Mouse (Mus musculus): Measurements from ENCODE around the gene Zfp617. TPM values are rescaled to one million over a fixed set of nuclear protein-coding genes. Genes with fewer than 3 reads are reported as not detected.

Gene Zfp617
- polyA plus RNA-seq, 1 experiment from 2014 or later: 42.3 TPM

GRCm38 (mm10) chr8:71964051-71964450 lies 55.6 kb downstream of the Zfp617 start:
- peaks cover 35% of the 10 kb centered on the region for H3K36me3 ChIP-seq (ENCODE audit: control insufficient read depth, insufficient read depth, low read length)
- 95% methylated on average over 3 of the region's 3 CpGs for WGBS

GRCm38 (mm10) chr8:71965166-71965565 lies 56.7 kb downstream of the Zfp617 start:
- H3K36me3 ChIP-seq (ENCODE audit: control insufficient read depth, insufficient read depth, low read length): peaks cover 38% of the 10 kb centered on the region
- no peak overlapping the region for H3K27ac ChIP-seq (replicated peaks; ENCODE audit: low read depth, low read length)
- WGBS: 94% methylated on average over 2 of the region's 2 CpGs
- DNase-seq (no peak), ATAC-seq (ENCODE audit: low FRiP score, low TSS enrichment) (no peak)
- 0 out of 2 replicates have a peak, but pooled peaks cover 4% of the 10 kb centered on the region for H3K9me3 ChIP-seq (ENCODE audit: control insufficient read depth, low read length)
- no peaks in the 10 kb centered on the region for H3K4me1 ChIP-seq (ENCODE audit: control insufficient read depth, insufficient read depth, low read length)
- H3K4me2 ChIP-seq (ENCODE audit: low read length): no peak overlapping the region
- H3K4me3 ChIP-seq (replicated peaks; ENCODE audit: low read depth, low read length): no peak overlapping the region
- H3K9ac ChIP-seq (replicated peaks; ENCODE audit: low read length): no peak overlapping the region
- H3K27me3 ChIP-seq (ENCODE audit: control insufficient read depth, insufficient read depth, low read length): no peaks in the 10 kb centered on the region

More at GRCm38 (mm10) chr8:71964051-71964450, 55.6 kb downstream of the Zfp617 start:
- Histone ChIP-seq H3K4me2 (ENCODE audit: low read length) (no peak overlapping the region), H3K4me3 (replicated peaks; ENCODE audit: low read depth, low read length) (no peak overlapping the region), H3K9me3 (ENCODE audit: control insufficient read depth, low read length) (0 out of 2 replicates have a peak, but pooled peaks cover 4% of the 10 kb centered on the region), H3K4me1 (ENCODE audit: control insufficient read depth, insufficient read depth, low read length) (no peaks in the 10 kb centered on the region), H3K27ac (replicated peaks; ENCODE audit: low read depth, low read length) (no peak overlapping the region), H3K27me3 (ENCODE audit: control insufficient read depth, insufficient read depth, low read length) (no peaks in the 10 kb centered on the region), H3K9ac (replicated peaks; ENCODE audit: low read length) (no peak overlapping the region)
- DNase-seq: no peak
- ATAC-seq (ENCODE audit: low FRiP score, low TSS enrichment): no peak

GRCm38 (mm10) chr8:71966411-71966810 lies 58.0 kb downstream of the Zfp617 start:
- no peak for DNase-seq
- no peak overlapping the region for H3K27ac ChIP-seq (replicated peaks; ENCODE audit: low read depth, low read length)
- no peak overlapping the region for H3K4me2 ChIP-seq (ENCODE audit: low read length)
- no peak overlapping the region for H3K4me3 ChIP-seq (replicated peaks; ENCODE audit: low read depth, low read length)
- H3K9ac ChIP-seq (replicated peaks; ENCODE audit: low read length): no peak overlapping the region
- H3K36me3 ChIP-seq (ENCODE audit: control insufficient read depth, insufficient read depth, low read length): peaks cover 38% of the 10 kb centered on the region
- no peaks in the 10 kb centered on the region for H3K4me1 ChIP-seq (ENCODE audit: control insufficient read depth, insufficient read depth, low read length)
- no peak for ATAC-seq (ENCODE audit: low FRiP score, low TSS enrichment)
- H3K27me3 ChIP-seq (ENCODE audit: control insufficient read depth, insufficient read depth, low read length): no peaks in the 10 kb centered on the region
- 0 out of 2 replicates have a peak, but pooled peaks cover 4% of the 10 kb centered on the region for H3K9me3 ChIP-seq (ENCODE audit: control insufficient read depth, low read length)

GRCm38 (mm10) chr8:71967261-71967660 lies 58.8 kb downstream of the Zfp617 start:
- DNase-seq: no peak
- H3K27ac ChIP-seq (replicated peaks; ENCODE audit: low read depth, low read length): no peak overlapping the region

GRCm38 (mm10) chr8:71968100-71968499 lies 59.7 kb downstream of the Zfp617 start:
- H3K27ac ChIP-seq (replicated peaks; ENCODE audit: low read depth, low read length): no peak overlapping the region
- H3K4me2 ChIP-seq (ENCODE audit: low read length): no peak overlapping the region
- peaks cover 38% of the 10 kb centered on the region for H3K36me3 ChIP-seq (ENCODE audit: control insufficient read depth, insufficient read depth, low read length)
- DNase-seq: no peak
- no peak for ATAC-seq (ENCODE audit: low FRiP score, low TSS enrichment)
- no peak overlapping the region for H3K9ac ChIP-seq (replicated peaks; ENCODE audit: low read length)
- WGBS: 94% methylated on average over 6 of the region's 6 CpGs
- H3K4me1 ChIP-seq (ENCODE audit: control insufficient read depth, insufficient read depth, low read length): no peaks in the 10 kb centered on the region
- no peak overlapping the region for H3K4me3 ChIP-seq (replicated peaks; ENCODE audit: low read depth, low read length)
- H3K27me3 ChIP-seq (ENCODE audit: control insufficient read depth, insufficient read depth, low read length): no peaks in the 10 kb centered on the region
- H3K9me3 ChIP-seq (ENCODE audit: control insufficient read depth, low read length): 0 out of 2 replicates have a peak, but pooled peaks cover 4% of the 10 kb centered on the region

More at GRCm38 (mm10) chr8:71967261-71967660, 58.8 kb downstream of the Zfp617 start:
- Histone ChIP-seq H3K9me3 (ENCODE audit: control insufficient read depth, low read length) (0 out of 2 replicates have a peak, but pooled peaks cover 4% of the 10 kb centered on the region), H3K9ac (replicated peaks; ENCODE audit: low read length) (no peak overlapping the region), H3K4me1 (ENCODE audit: control insufficient read depth, insufficient read depth, low read length) (no peaks in the 10 kb centered on the region), H3K4me2 (ENCODE audit: low read length) (no peak overlapping the region), H3K27me3 (ENCODE audit: control insufficient read depth, insufficient read depth, low read length) (no peaks in the 10 kb centered on the region), H3K36me3 (ENCODE audit: control insufficient read depth, insufficient read depth, low read length) (peaks cover 38% of the 10 kb centered on the region), H3K4me3 (replicated peaks; ENCODE audit: low read depth, low read length) (no peak overlapping the region)
- ATAC-seq (ENCODE audit: low FRiP score, low TSS enrichment): no peak
- WGBS: 98% methylated on average over 5 of the region's 5 CpGs

- 0 out of 2 replicates have a peak, but pooled peaks cover 4% of the 10 kb centered on the region for H3K9me3 ChIP-seq (ENCODE audit: control insufficient read depth, low read length)
- peaks cover 38% of the 10 kb centered on the region for H3K36me3 ChIP-seq (ENCODE audit: control insufficient read depth, insufficient read depth, low read length)
- H3K4me1 ChIP-seq (ENCODE audit: control insufficient read depth, insufficient read depth, low read length): no peaks in the 10 kb centered on the region
- 96% methylated on average over 6 of the region's 6 CpGs for WGBS
- no peak overlapping the region for H3K9ac ChIP-seq (replicated peaks; ENCODE audit: low read length)
- no peak overlapping the region for H3K27ac ChIP-seq (replicated peaks; ENCODE audit: low read depth, low read length)
- no peak for ATAC-seq (ENCODE audit: low FRiP score, low TSS enrichment)
- no peaks in the 10 kb centered on the region for H3K27me3 ChIP-seq (ENCODE audit: control insufficient read depth, insufficient read depth, low read length)
- DNase-seq: no peak
- H3K4me2 ChIP-seq (ENCODE audit: low read length): no peak overlapping the region
- no peak overlapping the region for H3K4me3 ChIP-seq (replicated peaks; ENCODE audit: low read depth, low read length)
Measured at GRCm38 (mm10) chr8:71968636-71969035, 60.2 kb downstream of the Zfp617 start.

- Histone ChIP-seq H3K36me3 (ENCODE audit: control insufficient read depth, insufficient read depth, low read length) (peaks cover 24% of the 10 kb centered on the region), H3K4me1 (ENCODE audit: control insufficient read depth, insufficient read depth, low read length) (no peaks in the 10 kb centered on the region), H3K27me3 (ENCODE audit: control insufficient read depth, insufficient read depth, low read length) (no peaks in the 10 kb centered on the region), H3K9ac (replicated peaks; ENCODE audit: low read length) (no peak overlapping the region), H3K9me3 (ENCODE audit: control insufficient read depth, low read length) (no peaks in the 10 kb centered on the region), H3K27ac (replicated peaks; ENCODE audit: low read depth, low read length) (no peak overlapping the region), H3K4me3 (replicated peaks; ENCODE audit: low read depth, low read length) (no peak overlapping the region), H3K4me2 (ENCODE audit: low read length) (no peak overlapping the region)
- ATAC-seq (ENCODE audit: low FRiP score, low TSS enrichment) (no peak), DNase-seq (peak; percentile 63)
- 71% methylated on average over 1 of the region's 1 CpGs for WGBS
Measured at GRCm38 (mm10) chr8:71971945-71972344, 63.5 kb downstream of the Zfp617 start.

- Histone ChIP-seq H3K9ac (replicated peaks; ENCODE audit: low read length) (no peak overlapping the region), H3K27me3 (ENCODE audit: control insufficient read depth, insufficient read depth, low read length) (no peaks in the 10 kb centered on the region), H3K36me3 (ENCODE audit: control insufficient read depth, insufficient read depth, low read length) (peaks cover 2% of the 10 kb centered on the region), H3K27ac (replicated peaks; ENCODE audit: low read depth, low read length) (no peak overlapping the region), H3K4me3 (replicated peaks; ENCODE audit: low read depth, low read length) (no peak overlapping the region), H3K4me1 (ENCODE audit: control insufficient read depth, insufficient read depth, low read length) (no peaks in the 10 kb centered on the region), H3K9me3 (ENCODE audit: control insufficient read depth, low read length) (no peaks in the 10 kb centered on the region), H3K4me2 (ENCODE audit: low read length) (no peak overlapping the region)
- DNase-seq: no peak
- WGBS: 77% methylated on average over 3 of the region's 3 CpGs
- no peak for ATAC-seq (ENCODE audit: low FRiP score, low TSS enrichment)
Measured at GRCm38 (mm10) chr8:71974211-71974610, 65.8 kb downstream of the Zfp617 start.

- WGBS: 78% methylated on average over 2 of the region's 2 CpGs
- Histone ChIP-seq H3K27me3 (ENCODE audit: control insufficient read depth, insufficient read depth, low read length) (no peaks in the 10 kb centered on the region), H3K9ac (replicated peaks; ENCODE audit: low read length) (no peak overlapping the region), H3K9me3 (ENCODE audit: control insufficient read depth, low read length) (no peaks in the 10 kb centered on the region), H3K27ac (replicated peaks; ENCODE audit: low read depth, low read length) (no peak overlapping the region), H3K4me3 (replicated peaks; ENCODE audit: low read depth, low read length) (no peak overlapping the region), H3K4me2 (ENCODE audit: low read length) (no peak overlapping the region), H3K4me1 (ENCODE audit: control insufficient read depth, insufficient read depth, low read length) (no peaks in the 10 kb centered on the region), H3K36me3 (ENCODE audit: control insufficient read depth, insufficient read depth, low read length) (no peaks in the 10 kb centered on the region)
- no peak for DNase-seq
- ATAC-seq (ENCODE audit: low FRiP score, low TSS enrichment): no peak
Measured at GRCm38 (mm10) chr8:71981032-71981431, 72.6 kb downstream of the Zfp617 start.
